Mouse (Mus musculus) liver, embryonic 11.5 days (tissue): Measurements from ENCODE around the gene Krtap17-1. TPM values are rescaled to one million over a fixed set of nuclear protein-coding genes. Genes with fewer than 3 reads are reported as not detected.

Experiments used
- ATAC-seq: fragments of 200-750 bp; cut with Nextera tagmentation; replicated peaks from 2 replicates; pipeline ENCODE4 v1.8.0; 2017; ENCODE audit warnings: moderate number of reproducible peaks, mild to moderate bottlenecking, moderate TSS enrichment, moderate library complexity; ENCODE audit not compliant: low FRiP score
- DNase-seq: peaks from one replicate; pipeline ENCODE4 v3.0.0-alpha.2; 2017; ENCODE audit warnings: low spot score
- H3K27ac ChIP-seq: fragments of 300-500 bp; sonication (generic); 2 replicates; pipeline ENCODE4 v1.5.1; 2014; ENCODE audit warnings: mild to moderate bottlenecking, low read depth, low read length, control low read depth
- H3K27me3 ChIP-seq: fragments of 300-500 bp; sonication (generic); replicated peaks from 2 replicates; pipeline ENCODE4 v1.6.1; 2014; ENCODE audit warnings: low read length, mixed read lengths; ENCODE audit not compliant: control insufficient read depth, insufficient read depth
- H3K36me3 ChIP-seq: fragments of 300-500 bp; sonication (generic); 2 replicates; pipeline ENCODE4 v1.6.1; 2014; ENCODE audit warnings: mild to moderate bottlenecking, low read length, moderate library complexity, mixed read lengths; ENCODE audit not compliant: control insufficient read depth, insufficient read depth
- H3K4me1 ChIP-seq: fragments of 300-500 bp; sonication (generic); replicated peaks from 2 replicates; pipeline ENCODE4 v1.6.1; 2014; ENCODE audit warnings: low read length, mixed read lengths; ENCODE audit not compliant: control insufficient read depth, insufficient read depth
- H3K4me2 ChIP-seq: fragments of 300-500 bp; sonication (generic); 2 replicates; pipeline ENCODE4 v1.6.1; 2014; ENCODE audit warnings: mild to moderate bottlenecking, control low read depth, moderate library complexity
- H3K4me3 ChIP-seq: fragments of 300-500 bp; sonication (generic); 2 replicates; pipeline ENCODE4 v1.5.1; 2014; ENCODE audit warnings: low read depth, low read length, control low read depth
- H3K9ac ChIP-seq: fragments of 300-500 bp; sonication (generic); 2 replicates; pipeline ENCODE4 v1.6.1; 2014; ENCODE audit warnings: low read depth, low read length, control low read depth
- H3K9me3 ChIP-seq: fragments of 300-500 bp; sonication (generic); 2 replicates; pipeline ENCODE4 v1.6.1; 2016; ENCODE audit warnings: low read length, inconsistent platforms, mixed read lengths; ENCODE audit not compliant: control insufficient read depth
- WGBS: fragments of 180-500 bp; shearing (Covaris S2); extraction: QIAGEN DNeasy Blood & Tissue Kit; methylation state at CpG from one replicate; pipeline ENCODE4 v1.1.7; 2014; 5-methylcytosine and 5-hydroxymethylcytosine counted together
- polyA plus RNA-seq: library from polyadenylated mRNA; unstranded; fragments of >200 nt; fragmentation: Nextera tagmentation; extraction: Ambion mirVana; gene quantifications from 2 replicates; pipeline ENCODE4 v1.2.1, GENCODE M21; 2014

The Krtap17-1 gene
- polyA plus RNA-seq, result not detected in 2 replicates

GRCm38 (mm10) chr11:99993620-99994383, at the start of gene Krtap17-1:
TSS of gene Krtap17-1 (minus strand) at chr11:99993994.
- no peak within 1 kb of the TSS for H3K4me3 ChIP-seq
- no peak within 1 kb of the TSS for H3K9ac ChIP-seq
- H3K27ac ChIP-seq, result no peak within 1 kb of the TSS
- WGBS, result 27% methylated on average over 25 of the region's 26 CpGs
- H3K4me2 ChIP-seq, result no peak within 1 kb of the TSS
- H3K36me3 ChIP-seq, result no peaks in the 10 kb centered on the region
- H3K27me3 ChIP-seq, result no peaks in the 10 kb centered on the region
- H3K4me1 ChIP-seq, result no peaks in the 10 kb centered on the region
- DNase-seq (no peak), ATAC-seq (no peak)
- no peaks in the 10 kb centered on the region for H3K9me3 ChIP-seq

GRCm38 (mm10) chr11:100041454-100041853, 47.7 kb upstream of the Krtap17-1 start, which contains the start of gene Krt34:
TSS of gene Krt34 (minus strand) at chr11:100041554.
- ATAC-seq, result no peak
- 81% methylated on average over 6 of the region's 6 CpGs for WGBS
- Histone ChIP-seq H3K9me3 (no peaks in the 10 kb centered on the region), H3K27ac (no peak within 1 kb of the TSS), H3K9ac (no peak within 1 kb of the TSS), H3K4me3 (no peak within 1 kb of the TSS), H3K36me3 (no peaks in the 10 kb centered on the region), H3K27me3 (no peaks in the 10 kb centered on the region), H3K4me1 (no peaks in the 10 kb centered on the region), H3K4me2 (no peak within 1 kb of the TSS)
- no peak for DNase-seq

GRCm38 (mm10) chr11:100029768-100030167, 36.0 kb upstream of the Krtap17-1 start, which contains the start of gene Krt33b:
TSS of gene Krt33b (minus strand) at chr11:100029868.
- no peak within 1 kb of the TSS for H3K9ac ChIP-seq
- no peaks in the 10 kb centered on the region for H3K9me3 ChIP-seq
- ATAC-seq (no peak), DNase-seq (no peak)
- no peak within 1 kb of the TSS for H3K27ac ChIP-seq
- no peaks in the 10 kb centered on the region for H3K27me3 ChIP-seq
- H3K4me1 ChIP-seq, result no peaks in the 10 kb centered on the region
- no peak within 1 kb of the TSS for H3K4me2 ChIP-seq
- WGBS, result 72% methylated on average over 5 of the region's 6 CpGs
- H3K36me3 ChIP-seq, result no peaks in the 10 kb centered on the region
- H3K4me3 ChIP-seq, result no peak within 1 kb of the TSS

- no peaks in the 10 kb centered on the region for H3K27me3 ChIP-seq
- no peak overlapping the region for H3K4me2 ChIP-seq
- H3K4me1 ChIP-seq, result no peaks in the 10 kb centered on the region
- no peak for ATAC-seq
- DNase-seq, result no peak
- H3K9me3 ChIP-seq, result no peaks in the 10 kb centered on the region
- no peak overlapping the region for H3K4me3 ChIP-seq
- H3K36me3 ChIP-seq, result no peaks in the 10 kb centered on the region
- 80% methylated on average over 5 of the region's 5 CpGs for WGBS
- H3K9ac ChIP-seq, result no peak overlapping the region
- no peak overlapping the region for H3K27ac ChIP-seq
Observed at GRCm38 (mm10) chr11:100021438-100021837, 27.6 kb upstream of the Krtap17-1 start.

- DNase-seq (no peak), ATAC-seq (no peak)
- WGBS, result 74% methylated on average over 1 of the region's 1 CpGs
Observed at GRCm38 (mm10) chr11:100019466-100019865, 25.7 kb upstream of the Krtap17-1 start.

GRCm38 (mm10) chr11:100016112-100016511, 22.3 kb upstream of the Krtap17-1 start, which contains the start of gene Krt33a:
TSS of gene Krt33a (minus strand) at chr11:100016212.
- 59% methylated on average over 4 of the region's 4 CpGs for WGBS

More at GRCm38 (mm10) chr11:100019466-100019865, 25.7 kb upstream of the Krtap17-1 start:
- Histone ChIP-seq H3K4me1 (no peaks in the 10 kb centered on the region), H3K27me3 (no peaks in the 10 kb centered on the region), H3K9ac (no peak overlapping the region), H3K4me2 (no peak overlapping the region), H3K27ac (no peak overlapping the region), H3K4me3 (no peak overlapping the region), H3K36me3 (no peaks in the 10 kb centered on the region), H3K9me3 (no peaks in the 10 kb centered on the region)

GRCm38 (mm10) chr11:100013691-100014171, 19.9 kb upstream of the Krtap17-1 start:
- no peak for DNase-seq
- no peak for ATAC-seq
- WGBS, result 60% methylated on average over 4 of the region's 4 CpGs

More at GRCm38 (mm10) chr11:100016112-100016511, 22.3 kb upstream of the Krtap17-1 start, which contains the start of gene Krt33a:
- no peaks in the 10 kb centered on the region for H3K27me3 ChIP-seq
- H3K4me1 ChIP-seq, result no peaks in the 10 kb centered on the region
- ATAC-seq (no peak), DNase-seq (no peak)
- no peak within 1 kb of the TSS for H3K27ac ChIP-seq
- no peak within 1 kb of the TSS for H3K4me2 ChIP-seq
- no peaks in the 10 kb centered on the region for H3K36me3 ChIP-seq
- no peak within 1 kb of the TSS for H3K9ac ChIP-seq
- H3K4me3 ChIP-seq, result no peak within 1 kb of the TSS
- H3K9me3 ChIP-seq, result no peaks in the 10 kb centered on the region

GRCm38 (mm10) chr11:100010682-100011081, 16.9 kb upstream of the Krtap17-1 start:
- no peaks in the 10 kb centered on the region for H3K9me3 ChIP-seq
- DNase-seq (no peak), ATAC-seq (no peak)
- H3K36me3 ChIP-seq, result no peaks in the 10 kb centered on the region
- no peaks in the 10 kb centered on the region for H3K27me3 ChIP-seq
- WGBS, result 77% methylated on average over 5 of the region's 5 CpGs
- H3K4me2 ChIP-seq, result no peak overlapping the region
- H3K4me1 ChIP-seq, result no peaks in the 10 kb centered on the region
- H3K9ac ChIP-seq, result no peak overlapping the region
- no peak overlapping the region for H3K4me3 ChIP-seq
- H3K27ac ChIP-seq, result no peak overlapping the region

More at GRCm38 (mm10) chr11:100013691-100014171, 19.9 kb upstream of the Krtap17-1 start:
- H3K9me3 ChIP-seq, result no peaks in the 10 kb centered on the region
- H3K36me3 ChIP-seq, result no peaks in the 10 kb centered on the region
- H3K4me2 ChIP-seq, result no peak overlapping the region
- H3K4me1 ChIP-seq, result no peaks in the 10 kb centered on the region
- no peak overlapping the region for H3K4me3 ChIP-seq
- no peak overlapping the region for H3K9ac ChIP-seq
- H3K27ac ChIP-seq, result no peak overlapping the region
- no peaks in the 10 kb centered on the region for H3K27me3 ChIP-seq
